Mouse (Mus musculus) layer of hippocampus, postnatal 14 days (tissue): Measurements from ENCODE around the gene Gfral. TPM values are rescaled to one million over a fixed set of nuclear protein-coding genes. Genes with fewer than 3 reads are reported as not detected.

Source experiments
- DNase-seq, 2 experiments: peaks; one replicate each; pipeline ENCODE4 v3.0.0; 2021 to 2022; ENCODE audit warnings: low spot score in 2 of 2, mixed read lengths in 1 of 2
- long read RNA-seq, 2 experiments: library from polyadenylated mRNA; stranded (forward); transcript quantifications; one replicate each; pipeline ENCODE4 v2.0.0; 2021
- total RNA-seq, 2 experiments: library from RNA; stranded (reverse); gene quantifications; 2 replicates each; pipeline ENCODE4 v1.2.3; 2021

The Gfral gene
- under 1 TPM in 1 of 2 experiments, not detected in 1; 0.16 TPM for total RNA-seq
- long read RNA-seq, experiment 1 = 0 reads
- long read RNA-seq, experiment 2 = 0 reads

- no peak for DNase-seq
Measured at GRCm38 (mm10) chr9:76213557-76213956, at the start of gene Gfral. Gene Gfral (minus strand): TSS chr9:76213657.

DNA sequence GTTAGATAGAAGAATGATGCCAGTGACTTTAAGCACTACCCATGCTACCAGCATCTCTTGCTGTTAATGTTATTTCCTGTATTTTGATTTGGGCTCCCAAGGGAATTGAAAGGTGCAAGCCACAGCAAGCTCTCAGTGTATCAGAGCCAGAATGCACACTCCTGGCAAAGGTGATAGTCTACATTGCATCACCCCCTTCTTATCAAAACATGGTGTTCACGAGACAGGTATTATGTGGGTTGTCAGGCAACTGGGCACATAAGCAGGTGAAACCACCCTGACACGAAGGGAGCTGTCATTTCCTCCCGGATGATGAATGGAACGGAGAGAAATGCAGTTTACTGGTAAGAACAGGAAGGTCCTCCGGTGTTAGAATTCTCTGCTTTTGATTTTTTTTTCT, 44.3 kb upstream of the Gfral start:
- DNase-seq = no peak

- DNase-seq = no peak
Measured at GRCm38 (mm10) chr9:76252544-76252943, 39.1 kb upstream of the Gfral start.

GRCm38 (mm10) chr9:76252109-76252508, 38.7 kb upstream of the Gfral start:
- no peak for DNase-seq

GRCm38 (mm10) chr9:76242322-76242721, 28.9 kb upstream of the Gfral start:
- no peak for DNase-seq

GRCm38 (mm10) chr9:76237946-76238345, 24.5 kb upstream of the Gfral start:
- DNase-seq = no peak

DNA sequence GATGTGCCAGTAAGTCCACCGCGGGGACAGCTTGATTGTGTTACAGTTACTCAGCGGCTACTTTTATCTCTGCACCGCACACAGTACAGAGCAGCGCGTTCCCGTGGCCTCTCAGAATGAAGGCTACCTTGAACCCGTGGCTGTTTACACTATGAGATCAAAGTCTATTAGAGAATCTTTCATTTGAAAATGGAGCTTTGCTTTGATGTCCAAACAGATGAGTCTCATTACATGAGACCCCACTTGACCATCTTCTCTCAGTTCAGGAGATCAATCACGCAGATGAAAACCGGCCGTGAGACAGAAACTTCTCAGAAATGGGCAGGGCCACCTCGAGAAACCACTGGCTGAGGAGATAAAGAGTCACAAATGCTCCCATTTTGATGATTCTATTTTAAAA, 23.8 kb upstream of the Gfral start:
- no peak for DNase-seq

DNA sequence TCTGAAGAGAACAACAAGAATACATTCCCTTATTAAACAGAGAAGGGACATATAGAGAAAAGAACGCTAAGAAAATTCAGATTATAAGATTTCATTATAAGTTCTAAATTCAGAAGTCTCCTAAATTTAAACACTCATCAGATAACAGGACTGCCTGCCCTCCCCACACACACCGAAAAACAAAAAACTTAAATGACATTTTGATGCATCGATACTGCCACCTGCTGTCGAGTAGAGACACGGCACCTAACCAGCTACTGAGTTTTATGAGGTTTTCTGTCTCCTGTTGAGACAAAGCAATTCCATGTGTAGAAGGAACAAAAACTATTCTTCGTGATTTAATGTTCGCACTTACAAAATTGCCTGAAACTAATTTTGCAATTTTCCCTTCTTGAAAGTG, 23.2 kb upstream of the Gfral start:
- DNase-seq = peak; percentile 66 to 84

GRCm38 (mm10) chr9:76235945-76236503, 22.6 kb upstream of the Gfral start:
- DNase-seq = peak in 1 of 2 experiments; percentile 9

DNA sequence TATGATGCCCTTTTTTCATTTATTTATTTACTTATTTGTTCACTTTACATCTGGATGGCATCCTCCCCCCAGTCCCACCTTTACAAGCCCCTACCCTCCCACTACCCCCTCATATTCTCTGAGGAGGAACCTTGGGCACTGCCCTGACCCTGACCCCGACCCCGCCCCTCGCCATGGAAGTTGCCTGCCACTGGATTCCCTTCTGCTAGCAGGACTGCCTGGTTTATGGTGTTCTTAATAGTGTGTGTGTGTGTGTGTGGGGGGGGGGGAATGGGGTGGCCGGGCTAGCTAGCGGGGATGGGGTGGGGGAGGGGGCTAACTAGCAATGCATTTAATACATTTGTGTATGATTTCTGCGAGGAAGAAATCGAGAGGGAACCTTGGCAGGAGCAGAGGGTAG, 21.4 kb upstream of the Gfral start:
- DNase-seq = no peak

DNA sequence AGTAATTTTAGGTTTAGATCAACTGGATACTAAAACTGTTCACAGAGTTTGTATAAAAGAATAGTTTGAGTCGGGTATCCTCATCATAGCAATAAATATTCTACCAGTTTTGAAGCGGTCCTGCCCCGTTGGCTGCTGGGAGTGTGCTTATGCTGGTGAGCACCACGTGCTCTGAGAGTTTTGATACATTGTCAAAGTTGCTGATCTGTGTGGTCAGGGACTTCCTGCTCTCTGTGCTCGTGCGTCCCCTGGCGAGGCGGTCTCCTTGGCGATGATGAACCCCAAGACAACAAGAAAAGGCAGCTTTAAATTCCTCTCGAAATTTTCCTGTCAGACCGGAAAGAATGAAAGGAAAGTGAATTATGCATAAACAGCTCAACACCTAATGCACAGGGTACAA, 16.9 kb upstream of the Gfral start:
- no peak for DNase-seq

DNA sequence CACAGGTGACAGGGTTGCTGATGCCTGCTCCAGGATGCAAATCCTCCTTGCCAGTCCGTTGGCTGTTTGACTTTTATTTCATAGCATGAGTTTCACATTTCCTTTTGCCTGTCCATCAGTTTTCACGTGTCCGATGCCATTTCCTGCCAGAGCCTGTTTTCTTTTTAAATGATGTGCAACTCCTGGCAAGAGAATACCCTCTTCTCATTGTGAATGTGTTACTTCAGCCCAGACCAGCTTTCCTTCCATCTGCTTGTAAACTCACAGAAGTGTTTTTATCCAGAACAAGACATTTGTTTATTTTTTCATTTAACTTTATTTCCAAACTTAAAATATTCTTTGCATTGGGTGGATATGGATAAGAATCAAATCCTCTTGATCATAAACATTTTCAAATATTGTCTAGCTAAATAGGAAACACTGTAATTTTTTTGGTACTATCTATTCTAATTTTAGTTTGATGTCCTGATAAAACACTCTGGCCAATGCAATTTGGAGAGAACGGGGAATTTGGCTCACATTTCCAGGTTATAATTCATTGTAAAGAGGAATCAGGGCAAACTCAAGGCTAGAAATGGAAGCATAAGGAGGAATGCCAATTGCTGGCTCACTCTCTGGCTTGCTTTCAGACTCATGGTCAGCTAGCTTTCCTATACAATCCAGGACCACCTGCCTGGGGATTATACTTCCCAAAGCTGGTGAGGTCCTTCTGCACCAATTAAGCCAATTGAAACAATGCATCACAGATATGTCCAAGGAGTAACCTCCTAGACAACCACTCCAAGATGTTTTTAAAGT, 3.9 kb upstream of the Gfral start:
- no peak for DNase-seq

- peak in 1 of 2 experiments; percentile 46 for DNase-seq
Measured at GRCm38 (mm10) chr9:76214678-76215077, 1.2 kb upstream of the Gfral start.

DNA sequence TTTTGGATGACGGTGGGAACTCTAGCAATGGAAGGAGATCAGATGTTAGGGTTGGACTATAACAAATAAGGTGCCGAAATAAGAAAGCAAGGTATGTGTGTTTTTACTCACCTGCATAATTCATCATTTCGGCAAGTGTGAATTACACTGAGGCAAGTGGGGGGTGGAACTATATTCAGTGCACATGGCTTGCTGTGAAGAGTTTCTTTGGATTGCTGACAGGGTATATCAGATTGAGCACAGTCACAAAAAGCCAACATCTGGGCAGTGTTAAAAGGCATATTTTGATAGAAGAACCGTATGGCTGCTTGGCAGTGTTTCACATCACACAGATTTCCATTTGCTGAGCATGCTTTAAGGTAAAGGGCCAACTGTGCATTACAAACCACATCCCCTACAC, 16.5 kb downstream of the Gfral start:
- no peak for DNase-seq

GRCm38 (mm10) chr9:76179221-76179620, 34.2 kb downstream of the Gfral start:
- DNase-seq = no peak

GRCm38 (mm10) chr9:76172686-76173295, 40.7 kb downstream of the Gfral start:
- DNase-seq = no peak

DNA sequence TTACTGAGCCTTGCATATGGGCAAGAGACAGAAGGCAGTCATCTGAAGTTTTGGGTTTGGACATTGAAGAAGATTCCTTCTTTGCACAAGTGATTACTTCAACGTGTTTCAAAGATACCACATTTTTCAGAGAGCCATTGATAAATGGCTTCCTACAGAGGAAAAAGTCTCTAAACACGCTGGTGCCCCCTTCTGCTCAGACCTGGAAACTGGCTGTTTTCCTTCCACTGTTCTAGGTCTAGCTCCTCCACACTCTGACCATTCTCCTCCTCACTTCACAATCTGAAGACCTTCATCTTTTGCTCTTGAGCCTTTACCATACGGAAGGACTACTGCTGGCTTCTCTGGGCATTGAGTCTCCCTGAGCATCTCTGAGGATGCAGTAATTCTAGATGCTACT, 45.1 kb downstream of the Gfral start:
- no peak for DNase-seq

GRCm38 (mm10) chr9:76162446-76162845, 51.0 kb downstream of the Gfral start:
- DNase-seq = no peak

DNA sequence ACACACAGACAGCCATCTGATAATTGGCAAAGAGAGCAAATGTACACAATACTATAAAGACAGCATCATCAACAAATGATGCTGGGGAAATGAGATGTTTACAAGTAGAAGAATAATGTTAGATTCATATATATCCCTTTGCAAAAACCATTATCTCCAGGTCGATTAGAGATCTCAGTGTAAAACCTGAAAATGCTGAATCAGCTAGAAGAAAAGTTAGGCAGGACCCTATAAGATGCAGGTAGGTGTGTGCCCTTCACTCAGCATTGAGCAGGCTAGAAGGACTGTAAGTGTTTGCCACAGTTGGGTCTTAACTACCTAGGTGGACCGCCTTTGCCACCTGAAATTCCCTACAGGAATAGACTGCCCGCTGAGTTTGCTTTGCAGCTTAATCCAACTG, 67.9 kb downstream of the Gfral start:
- DNase-seq = no peak

- peak in 1 of 2 experiments; percentile 10 for DNase-seq
Measured at GRCm38 (mm10) chr9:76138378-76139109, 74.9 kb downstream of the Gfral start.

- DNase-seq = no peak
Measured at GRCm38 (mm10) chr9:76134042-76134441, 79.4 kb downstream of the Gfral start.

DNA sequence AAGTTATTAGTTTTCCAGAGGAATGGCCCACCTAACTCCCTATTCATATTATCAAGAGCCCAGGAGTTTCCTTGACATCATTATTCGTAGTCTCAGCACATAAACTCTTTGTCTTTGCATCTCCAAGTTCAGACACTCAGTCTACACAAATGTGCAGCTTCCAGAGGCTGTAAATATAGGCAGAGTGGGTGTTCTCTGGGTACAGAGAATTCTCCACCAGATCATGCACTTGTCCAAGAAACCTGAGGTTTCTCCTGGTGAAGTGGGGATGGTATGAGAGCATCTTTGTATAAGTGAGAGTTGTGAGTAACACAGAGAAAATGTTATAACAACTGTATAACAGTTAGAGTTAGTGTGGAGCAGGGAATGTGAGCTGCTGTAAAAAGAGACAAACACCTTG, 84.1 kb downstream of the Gfral start:
- no peak for DNase-seq
